Mouse (Mus musculus) small intestine, adult 2 months (tissue): Measurements from ENCODE around the gene Glt8d2. TPM values are rescaled to one million over a fixed set of nuclear protein-coding genes. Genes with fewer than 3 reads are reported as not detected.

Experiments
- H3K27ac ChIP-seq: fragments of 200-500 bp; 2 replicates; pipeline ENCODE4 v1.5.1; 2012; ENCODE audit warnings: low read depth, low read length, control low read depth, inconsistent platforms; ENCODE audit not compliant: insufficient read depth
- H3K27me3 ChIP-seq: fragments of 200-500 bp; 2 replicates; pipeline ENCODE4 v1.6.1; 2012; ENCODE audit warnings: mild to moderate bottlenecking, moderate library complexity, low read length, inconsistent platforms; ENCODE audit not compliant: control insufficient read depth, insufficient read depth
- H3K36me3 ChIP-seq: fragments of 200-500 bp; 2 replicates; pipeline ENCODE4 v1.6.1; 2012; ENCODE audit warnings: mild to moderate bottlenecking, low read length, control low read depth, inconsistent platforms; ENCODE audit not compliant: control insufficient read depth, insufficient read depth
- H3K4me1 ChIP-seq: fragments of 200-500 bp; 2 replicates; pipeline ENCODE4 v1.6.1; 2012; ENCODE audit warnings: low read length, inconsistent platforms, mixed read lengths; ENCODE audit not compliant: control insufficient read depth, insufficient read depth, insufficient read length
- H3K4me3 ChIP-seq: fragments of 200-500 bp; 2 replicates; pipeline ENCODE4 v1.5.1; 2012; ENCODE audit warnings: low read depth, mild to moderate bottlenecking, control low read depth, inconsistent platforms, low read length, moderate library complexity
- CTCF ChIP-seq: fragments of 200-500 bp; IDR thresholded peaks from 2 replicates; pipeline ENCODE4 v1.5.1; 2012; ENCODE audit warnings: low read depth, mild to moderate bottlenecking, control low read depth, inconsistent platforms, low read length, moderate library complexity, mixed read lengths; ENCODE audit not compliant: insufficient replicate concordance, insufficient read length; ENCODE audit errors: extremely low read depth
- POLR2A ChIP-seq: fragments of 200-500 bp; IDR thresholded peaks from 2 replicates; pipeline ENCODE4 v1.6.1; 2012; ENCODE audit warnings: low read depth, mild to moderate bottlenecking, control low read depth, inconsistent platforms, low read length, moderate library complexity
- WGBS: fragments of 180-500 bp; shearing (Covaris S2); methylation state at CpG from one replicate; pipeline ENCODE4 v1.1.7; 2018; 5-methylcytosine and 5-hydroxymethylcytosine counted together
- polyA plus RNA-seq: library from polyadenylated mRNA; depleted of rRNA; stranded (reverse); fragments of >200 nt; gene quantifications from 2 replicates; pipeline ENCODE4 v1.2.3, GENCODE M21; 2012

The Glt8d2 gene
- polyA plus RNA-seq, 1 experiment: 0.15 TPM

- 62% methylated on average over 7 of the region's 7 CpGs for WGBS
- no peaks in the 10 kb centered on the region; the same call in 1 of the 2 replicates for H3K27me3 ChIP-seq
- no peak for TF ChIP-seq POLR2A
- no peak for TF ChIP-seq CTCF
- no peaks in the 10 kb centered on the region for H3K36me3 ChIP-seq
- peaks cover 6% of the 10 kb centered on the region; the same call in 1 of the 2 replicates for H3K4me1 ChIP-seq
- peak overlapping the region; percentile 22; the same call in 1 of the 2 replicates for H3K27ac ChIP-seq
- no peak overlapping the region for H3K4me3 ChIP-seq
These were observed 704 bp downstream of the Glt8d2 start for GRCm38 (mm10) chr10:82689681-82690211.

GRCm38 (mm10) chr10:82685440-82685839, 5.0 kb downstream of the Glt8d2 start:
- WGBS: 37% methylated on average over 2 of the region's 2 CpGs
- Histone ChIP-seq H3K4me3 (no peak overlapping the region), H3K36me3 (no peaks in the 10 kb centered on the region), H3K4me1 (peaks cover 3% of the 10 kb centered on the region; the same call in 1 of the 2 replicates), H3K27ac (no peak overlapping the region), H3K27me3 (no peaks in the 10 kb centered on the region; the same call in 1 of the 2 replicates)
- TF ChIP-seq CTCF (no peak), POLR2A (no peak)

GRCm38 (mm10) chr10:82681639-82682038, 8.8 kb downstream of the Glt8d2 start:
- Histone ChIP-seq H3K36me3 (no peaks in the 10 kb centered on the region), H3K27me3 (no peaks in the 10 kb centered on the region), H3K4me1 (no peaks in the 10 kb centered on the region), H3K27ac (no peak overlapping the region), H3K4me3 (no peak overlapping the region)
- 87% methylated on average over 7 of the region's 7 CpGs for WGBS
- TF ChIP-seq CTCF (no peak), POLR2A (no peak)

- Histone ChIP-seq H3K4me3 (no peak overlapping the region), H3K27me3 (no peaks in the 10 kb centered on the region), H3K4me1 (no peaks in the 10 kb centered on the region), H3K36me3 (no peaks in the 10 kb centered on the region), H3K27ac (no peak overlapping the region)
- WGBS: 92% methylated on average over 5 of the region's 5 CpGs
- TF ChIP-seq POLR2A (no peak), CTCF (no peak)
These were observed 9.7 kb downstream of the Glt8d2 start for GRCm38 (mm10) chr10:82680769-82681168.

- TF ChIP-seq POLR2A: no peak
- TF ChIP-seq CTCF: no peak
- Histone ChIP-seq H3K4me3 (no peak overlapping the region), H3K27ac (no peak overlapping the region), H3K36me3 (no peaks in the 10 kb centered on the region), H3K27me3 (no peaks in the 10 kb centered on the region), H3K4me1 (no peaks in the 10 kb centered on the region)
- WGBS: 63% methylated on average over 6 of the region's 6 CpGs
These were observed 13.5 kb downstream of the Glt8d2 start for GRCm38 (mm10) chr10:82676949-82677348.

- Histone ChIP-seq H3K27me3 (no peaks in the 10 kb centered on the region), H3K4me1 (no peaks in the 10 kb centered on the region), H3K27ac (no peak overlapping the region), H3K4me3 (no peak overlapping the region), H3K36me3 (no peaks in the 10 kb centered on the region)
- TF ChIP-seq POLR2A (no peak), CTCF (no peak)
- 64% methylated on average over 6 of the region's 6 CpGs for WGBS
These were observed 20.2 kb downstream of the Glt8d2 start for GRCm38 (mm10) chr10:82670205-82670604.

- TF ChIP-seq POLR2A (no peak), CTCF (peak; percentile 69; the same call in 1 of the 2 replicates)
- WGBS: 14% methylated on average over 22 of the region's 22 CpGs
These were observed 23.8 kb downstream of the Glt8d2 start for GRCm38 (mm10) chr10:82666436-82667234.

More at GRCm38 (mm10) chr10:82666436-82667234, 23.8 kb downstream of the Glt8d2 start:
- Histone ChIP-seq H3K27ac (no peak overlapping the region), H3K36me3 (no peaks in the 10 kb centered on the region), H3K27me3 (no peaks in the 10 kb centered on the region), H3K4me1 (no peaks in the 10 kb centered on the region), H3K4me3 (peak overlapping the region; percentile 7; the same call in 1 of the 2 replicates)
